Mouse (Mus musculus) embryonic fibroblast, embryonic 13.5 days (primary cell): Measurements from ENCODE around the gene BC100530.

ENCODE experiments used
- CTCF ChIP-seq: IDR thresholded peaks from 2 replicates; pipeline ENCODE4 v1.5.1; 2011; ENCODE audit warnings: mild to moderate bottlenecking, control low read depth, low read length, moderate library complexity, borderline replicate concordance; ENCODE audit not compliant: insufficient read depth
- POLR2A ChIP-seq: IDR thresholded peaks from 2 replicates; pipeline ENCODE4 v1.6.1; 2011; ENCODE audit warnings: low read depth, mild to moderate bottlenecking, control low read depth, low read length, moderate library complexity

DNA sequence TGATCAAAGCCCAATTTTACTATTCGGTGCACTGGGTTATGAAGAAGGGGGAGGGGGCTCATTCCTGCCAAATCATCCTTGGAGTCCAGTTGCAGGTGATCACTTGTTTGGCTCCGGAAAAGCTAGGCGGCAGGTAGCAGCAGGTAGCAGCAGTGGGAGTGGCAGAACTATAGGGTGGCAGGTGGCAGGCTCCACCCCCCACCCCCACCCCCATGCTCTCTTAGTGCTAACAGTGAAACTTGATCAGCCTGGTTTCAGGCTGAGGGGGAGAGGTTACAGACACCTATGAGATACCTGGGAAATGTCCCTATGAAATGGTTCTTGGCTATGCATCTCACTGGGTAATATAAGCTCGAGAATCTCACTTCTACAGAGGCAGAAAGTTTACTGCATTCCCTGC lies 21.5 kb upstream of the BC100530 start:
- TF ChIP-seq CTCF (no peak), POLR2A (no peak)
